Mouse (Mus musculus) erythroblast, embryonic 14.5 days (primary cell): ENCODE results near the gene Gm14190.

ENCODE experiments used
- GATA1 ChIP-seq: IDR thresholded peaks from 2 replicates; pipeline ENCODE4 v1.6.1; 2012; ENCODE audit warnings: low read length, inconsistent platforms, mixed read lengths
- TAL1 ChIP-seq: IDR thresholded peaks from 3 replicates; pipeline ENCODE4 v1.6.1; 2012; ENCODE audit warnings: low read length, inconsistent platforms, mixed read lengths

GRCm38 (mm10) chr11:99657051-99657450, 33.5 kb downstream of the Gm14190 start:
- TF ChIP-seq TAL1 (no peak), GATA1 (no peak)
